Mouse (Mus musculus) hindbrain, embryonic 14.5 days (tissue): ENCODE measurements around the gene Phlpp1. TPM values are rescaled to one million over a fixed set of nuclear protein-coding genes. Genes with fewer than 3 reads are reported as not detected.
A peak's percentile ranks its signal among the peaks of the same experiment; 100 is the strongest.

Experiments used
- ATAC-seq: fragments of 200-750 bp; cut with Nextera tagmentation; 2 replicates; pipeline ENCODE4 v1.8.0; 2017; ENCODE audit warnings: moderate number of reproducible peaks, mild to moderate bottlenecking, moderate TSS enrichment, moderate library complexity; ENCODE audit not compliant: low FRiP score
- DNase-seq: peaks from one replicate; pipeline ENCODE4 v3.0.0-alpha.2; 2015; ENCODE audit warnings: low spot score
- H3K27ac ChIP-seq: fragments of 300-500 bp; sonication (generic); 2 replicates; pipeline ENCODE4 v1.5.1; 2014; ENCODE audit warnings: mild to moderate bottlenecking, moderate library complexity
- H3K27me3 ChIP-seq: fragments of 300-500 bp; sonication (generic); 2 replicates; pipeline ENCODE4 v1.6.1; 2014; ENCODE audit warnings: mild to moderate bottlenecking, low read length, mixed read lengths; ENCODE audit not compliant: control insufficient read depth, insufficient read depth
- H3K36me3 ChIP-seq: fragments of 300-500 bp; sonication (generic); replicated peaks from 2 replicates; pipeline ENCODE4 v1.6.1; 2014; ENCODE audit not compliant: control insufficient read depth, insufficient read depth
- H3K4me1 ChIP-seq: fragments of 300-500 bp; sonication (generic); replicated peaks from 2 replicates; pipeline ENCODE4 v1.6.1; 2014; ENCODE audit warnings: antibody characterized with exemption, low read length, mixed read lengths; ENCODE audit not compliant: control insufficient read depth, insufficient read depth
- H3K4me2 ChIP-seq: fragments of 300-500 bp; sonication (generic); replicated peaks from 2 replicates; pipeline ENCODE4 v1.6.1; 2014; ENCODE audit warnings: mild to moderate bottlenecking, moderate library complexity
- H3K4me3 ChIP-seq: fragments of 300-500 bp; sonication (generic); replicated peaks from 2 replicates; pipeline ENCODE4 v1.5.1; 2014; ENCODE audit warnings: mild to moderate bottlenecking, low read length
- H3K9ac ChIP-seq: fragments of 300-500 bp; sonication (generic); 2 replicates; pipeline ENCODE4 v1.6.1; 2014
- H3K9me3 ChIP-seq: fragments of 300-500 bp; sonication (generic); 2 replicates; pipeline ENCODE4 v1.6.1; 2016; ENCODE audit warnings: low read length; ENCODE audit not compliant: control insufficient read depth
- WGBS: fragments of 180-500 bp; shearing (Covaris S2); extraction: QIAGEN DNeasy Blood & Tissue Kit; methylation state at CpG from one replicate; pipeline ENCODE4 v1.1.7; 2014; 5-methylcytosine and 5-hydroxymethylcytosine counted together
- polyA plus RNA-seq: library from polyadenylated mRNA; unstranded; fragments of >200 nt; fragmentation: Nextera tagmentation; extraction: Ambion mirVana; gene quantifications from 2 replicates; pipeline ENCODE4 v1.2.1, GENCODE M21; 2014

Gene Phlpp1
- polyA plus RNA-seq, 1 experiment from 2014 or later, result 9.6 TPM

DNA sequence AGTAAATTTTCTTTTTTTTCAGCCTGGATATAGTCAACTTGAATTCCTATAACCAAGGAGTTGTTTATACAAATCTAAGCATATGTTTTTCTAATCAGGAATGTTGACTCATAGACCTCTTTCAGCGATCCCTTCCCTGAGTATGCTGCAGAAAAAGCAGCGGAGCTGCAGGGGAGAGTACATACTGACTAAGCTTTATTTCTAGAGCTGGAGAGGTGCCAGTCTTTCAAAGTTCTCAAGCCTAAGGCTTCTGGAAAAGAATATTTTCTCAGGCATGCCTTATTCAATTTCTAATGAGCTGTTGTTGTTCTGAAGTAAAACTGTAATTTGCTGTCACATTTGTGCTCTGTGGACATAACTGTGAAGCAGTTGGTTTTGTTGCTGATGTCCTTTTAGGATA is 70.6 kb downstream of the Phlpp1 start:
- Histone ChIP-seq H3K4me2 (no peak overlapping the region), H3K36me3 (no peaks in the 10 kb centered on the region), H3K4me3 (no peak overlapping the region), H3K27ac (peak overlapping the region; percentile 26; the same call in 1 of the 2 replicates), H3K9ac (no peak overlapping the region), H3K27me3 (no peaks in the 10 kb centered on the region), H3K4me1 (peaks cover 21% of the 10 kb centered on the region; the same call in 1 of the 2 replicates), H3K9me3 (no peaks in the 10 kb centered on the region)
- 40% methylated on average over 2 of the region's 2 CpGs for WGBS
- DNase-seq (peak; percentile 55), ATAC-seq (0 out of 2 replicates have a peak, but pooled peaks have one; percentile 40)

GRCm38 (mm10) chr1:106243371-106243770 is 71.8 kb downstream of the Phlpp1 start:
- H3K36me3 ChIP-seq, result no peaks in the 10 kb centered on the region
- H3K4me1 ChIP-seq, result peaks cover 21% of the 10 kb centered on the region; the same call in 1 of the 2 replicates
- DNase-seq (no peak), ATAC-seq (no peak)
- no peaks in the 10 kb centered on the region for H3K9me3 ChIP-seq
- H3K27ac ChIP-seq, result no peak overlapping the region; the same call in 1 of the 2 replicates
- no peaks in the 10 kb centered on the region for H3K27me3 ChIP-seq
- 64% methylated on average over 1 of the region's 1 CpGs for WGBS
- H3K9ac ChIP-seq, result no peak overlapping the region
- no peak overlapping the region for H3K4me2 ChIP-seq
- no peak overlapping the region for H3K4me3 ChIP-seq

DNA sequence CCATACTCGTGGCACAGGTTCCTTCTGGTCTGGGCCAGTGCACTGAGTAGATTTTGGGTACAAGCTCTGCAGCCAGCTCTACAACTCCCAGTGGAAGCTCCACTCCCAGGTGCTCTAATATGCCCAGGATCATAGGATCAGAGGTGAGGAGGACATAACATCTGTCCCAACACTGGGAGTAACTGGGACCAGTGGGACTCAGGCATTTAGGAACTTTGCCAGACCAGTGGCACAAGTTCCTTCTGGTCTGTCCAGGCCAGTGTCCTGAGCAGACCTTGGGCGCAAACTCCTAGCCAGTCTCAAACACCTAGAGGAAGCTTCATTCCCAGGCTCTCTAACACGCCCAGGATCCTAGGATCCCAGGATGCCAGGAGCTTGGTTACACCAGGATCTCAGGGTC is 72.7 kb downstream of the Phlpp1 start:
- 90% methylated on average over 3 of the region's 3 CpGs for WGBS
- no peaks in the 10 kb centered on the region for H3K27me3 ChIP-seq
- H3K4me3 ChIP-seq, result no peak overlapping the region
- peaks cover 21% of the 10 kb centered on the region; the same call in 1 of the 2 replicates for H3K4me1 ChIP-seq
- no peaks in the 10 kb centered on the region for H3K36me3 ChIP-seq
- ATAC-seq (no peak), DNase-seq (no peak)
- no peak overlapping the region for H3K9ac ChIP-seq
- H3K9me3 ChIP-seq, result no peaks in the 10 kb centered on the region
- H3K27ac ChIP-seq, result no peak overlapping the region
- no peak overlapping the region for H3K4me2 ChIP-seq

- no peaks in the 10 kb centered on the region for H3K27me3 ChIP-seq
- DNase-seq (no peak), ATAC-seq (no peak)
- peaks cover 7% of the 10 kb centered on the region; the same call in 1 of the 2 replicates for H3K9me3 ChIP-seq
- no peak overlapping the region for H3K4me2 ChIP-seq
- H3K4me1 ChIP-seq, result no peaks in the 10 kb centered on the region
- H3K27ac ChIP-seq, result no peak overlapping the region
- WGBS, result 95% methylated on average over 1 of the region's 1 CpGs
- no peak overlapping the region for H3K4me3 ChIP-seq
- no peak overlapping the region for H3K9ac ChIP-seq
- no peaks in the 10 kb centered on the region for H3K36me3 ChIP-seq
Measured at GRCm38 (mm10) chr1:106254047-106254446, 82.5 kb downstream of the Phlpp1 start.

- ATAC-seq, result no peak
- no peak overlapping the region for H3K4me2 ChIP-seq
- H3K36me3 ChIP-seq, result no peaks in the 10 kb centered on the region
- H3K9ac ChIP-seq, result no peak overlapping the region
- H3K4me3 ChIP-seq, result no peak overlapping the region
- no peak overlapping the region for H3K27ac ChIP-seq
- no peaks in the 10 kb centered on the region for H3K4me1 ChIP-seq
- H3K27me3 ChIP-seq, result no peaks in the 10 kb centered on the region
- DNase-seq, result no peak
- WGBS, result 86% methylated on average over 1 of the region's 1 CpGs
- H3K9me3 ChIP-seq, result peaks cover 7% of the 10 kb centered on the region; the same call in 1 of the 2 replicates
Measured at GRCm38 (mm10) chr1:106257176-106257575, 85.6 kb downstream of the Phlpp1 start.

- H3K27me3 ChIP-seq, result no peaks in the 10 kb centered on the region
- H3K4me2 ChIP-seq, result no peak overlapping the region
- no peaks in the 10 kb centered on the region for H3K9me3 ChIP-seq
- H3K4me3 ChIP-seq, result no peak overlapping the region
- WGBS, result 93% methylated on average over 6 of the region's 6 CpGs
- no peak overlapping the region for H3K9ac ChIP-seq
- DNase-seq, result no peak
- ATAC-seq, result no peak
- H3K4me1 ChIP-seq, result 0 out of 2 replicates have a peak, but pooled peaks cover 4% of the 10 kb centered on the region
- no peak overlapping the region for H3K27ac ChIP-seq
- no peaks in the 10 kb centered on the region for H3K36me3 ChIP-seq
Measured at GRCm38 (mm10) chr1:106268028-106268799, 96.7 kb downstream of the Phlpp1 start.

DNA sequence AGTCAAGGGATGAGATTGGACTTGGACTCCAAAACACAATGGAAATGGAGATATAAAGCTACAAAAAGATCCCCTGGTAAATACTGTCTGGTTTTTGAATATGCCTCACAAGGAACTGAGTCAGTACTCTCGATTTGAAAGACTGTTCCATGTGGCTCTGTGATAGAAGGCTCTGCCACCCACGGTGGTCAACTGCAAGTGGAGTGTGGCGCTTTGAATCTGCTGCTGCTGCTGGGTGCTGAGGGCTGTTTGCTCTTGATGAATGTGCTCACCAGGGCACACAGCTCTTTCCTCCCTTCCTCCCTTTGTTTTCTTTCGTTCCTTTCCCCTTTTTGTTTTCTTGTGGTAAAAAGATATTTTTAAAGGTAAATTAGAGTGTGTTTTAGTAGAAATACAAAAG is 97.8 kb downstream of the Phlpp1 start:
- ATAC-seq (no peak), DNase-seq (no peak)
- Histone ChIP-seq H3K27me3 (no peaks in the 10 kb centered on the region), H3K4me1 (0 out of 2 replicates have a peak, but pooled peaks cover 4% of the 10 kb centered on the region), H3K27ac (no peak overlapping the region), H3K9me3 (no peaks in the 10 kb centered on the region), H3K4me2 (no peak overlapping the region), H3K9ac (no peak overlapping the region), H3K4me3 (no peak overlapping the region), H3K36me3 (no peaks in the 10 kb centered on the region)
- WGBS, result 30% methylated on average over 4 of the region's 4 CpGs

GRCm38 (mm10) chr1:106272916-106273315 is 101.4 kb downstream of the Phlpp1 start:
- no peaks in the 10 kb centered on the region for H3K27me3 ChIP-seq
- 0 out of 2 replicates have a peak, but pooled peaks cover 13% of the 10 kb centered on the region for H3K4me1 ChIP-seq
- DNase-seq (no peak), ATAC-seq (no peak)
- no peak overlapping the region for H3K27ac ChIP-seq
- H3K4me3 ChIP-seq, result no peak overlapping the region
- no peak overlapping the region for H3K9ac ChIP-seq
- no peaks in the 10 kb centered on the region for H3K9me3 ChIP-seq
- H3K4me2 ChIP-seq, result no peak overlapping the region
- WGBS, result 60% methylated on average over 2 of the region's 2 CpGs
- H3K36me3 ChIP-seq, result no peaks in the 10 kb centered on the region

GRCm38 (mm10) chr1:106273801-106274200 is 102.2 kb downstream of the Phlpp1 start:
- Histone ChIP-seq H3K27ac (no peak overlapping the region), H3K9ac (no peak overlapping the region), H3K4me3 (no peak overlapping the region), H3K4me2 (no peak overlapping the region), H3K27me3 (no peaks in the 10 kb centered on the region), H3K4me1 (peaks cover 13% of the 10 kb centered on the region; the same call in 1 of the 2 replicates), H3K36me3 (no peaks in the 10 kb centered on the region), H3K9me3 (no peaks in the 10 kb centered on the region)
- no peak for DNase-seq
- no peak for ATAC-seq
- WGBS, result 77% methylated on average over 6 of the region's 6 CpGs
